Mouse (Mus musculus): ENCODE data around the gene Atg2a. TPM values are rescaled to one million over a fixed set of nuclear protein-coding genes. Genes with fewer than 3 reads are reported as not detected.
A peak's percentile ranks its signal among the peaks of the same experiment; 100 is the strongest.
"Not testable (repeated sequence)": the region's sequence is repeated elsewhere in the genome, so short reads cannot be mapped to it uniquely, and the experiment has no call there.

The Atg2a gene
- polyA plus RNA-seq, 1 experiment: 27.4 TPM

- Histone ChIP-seq H3K4me3 (ENCODE audit: insufficient read depth, low read depth, low read length) (no peak overlapping the region), H3K27ac (ENCODE audit: insufficient read depth, low read depth, low read length) (peak overlapping the region; percentile 58; the same call in 1 of the 2 replicates), H3K4me1 (ENCODE audit: control insufficient read depth, insufficient read depth, low read length) (peaks cover 18% of the 10 kb centered on the region), H3K36me3 (ENCODE audit: control insufficient read depth, insufficient read depth, low read length) (no peaks in the 10 kb centered on the region), H3K27me3 (replicated peaks; ENCODE audit: control insufficient read depth, insufficient read depth, low read length) (no peaks in the 10 kb centered on the region)
- 11% methylated on average over 5 of the region's 5 CpGs for WGBS
- peak; percentile 97 for TF ChIP-seq CTCF (conservative IDR thresholded peaks at IDR 0.05; ENCODE audit: insufficient read depth, insufficient read length, low read depth, low read length)
- no peak for TF ChIP-seq POLR2A (IDR thresholded peaks at IDR 0.05; ENCODE audit: low read depth, low read length)
- DNase-seq: peak; percentile 94
Observed at GRCm38 (mm10) chr19:6304787-6305516, 63.5 kb downstream of the Atg2a start.

GRCm38 (mm10) chr19:6305517-6306115, 64.1 kb downstream of the Atg2a start:
- peak overlapping the region; percentile 99 for H3K27ac ChIP-seq (ENCODE audit: insufficient read depth, low read depth, low read length)
- no peaks in the 10 kb centered on the region for H3K36me3 ChIP-seq (ENCODE audit: control insufficient read depth, insufficient read depth, low read length)
- peak overlapping the region; percentile 96; the same call in 1 of the 2 replicates for H3K4me3 ChIP-seq (ENCODE audit: insufficient read depth, low read depth, low read length)
- no peak for DNase-seq
- no peaks in the 10 kb centered on the region for H3K27me3 ChIP-seq (replicated peaks; ENCODE audit: control insufficient read depth, insufficient read depth, low read length)
- peaks cover 18% of the 10 kb centered on the region for H3K4me1 ChIP-seq (ENCODE audit: control insufficient read depth, insufficient read depth, low read length)
- WGBS: 55% methylated on average over 8 of the region's 8 CpGs
- TF ChIP-seq POLR2A (IDR thresholded peaks at IDR 0.05; ENCODE audit: low read depth, low read length) (no peak), CTCF (conservative IDR thresholded peaks at IDR 0.05; ENCODE audit: insufficient read depth, insufficient read length, low read depth, low read length) (no peak)

- TF ChIP-seq CTCF (conservative IDR thresholded peaks at IDR 0.05; ENCODE audit: insufficient read depth, insufficient read length, low read depth, low read length): no peak
- TF ChIP-seq POLR2A (IDR thresholded peaks at IDR 0.05; ENCODE audit: low read depth, low read length): no peak
- Histone ChIP-seq H3K4me3 (ENCODE audit: insufficient read depth, low read depth, low read length) (peak within 1 kb of the TSS; percentile 96), H3K4me1 (ENCODE audit: control insufficient read depth, insufficient read depth, low read length) (peaks cover 18% of the 10 kb centered on the region), H3K27me3 (replicated peaks; ENCODE audit: control insufficient read depth, insufficient read depth, low read length) (no peaks in the 10 kb centered on the region), H3K36me3 (ENCODE audit: control insufficient read depth, insufficient read depth, low read length) (no peaks in the 10 kb centered on the region), H3K27ac (ENCODE audit: insufficient read depth, low read depth, low read length) (peak within 1 kb of the TSS; percentile 99)
- peak; percentile 97 for DNase-seq
- 4% methylated on average over 35 of the region's 38 CpGs for WGBS
Observed at GRCm38 (mm10) chr19:6306137-6306551, 64.7 kb downstream of the Atg2a start, which contains the start of gene Cdc42bpg. Gene Cdc42bpg, plus strand, starts transcription at chr19:6306456.

DNA sequence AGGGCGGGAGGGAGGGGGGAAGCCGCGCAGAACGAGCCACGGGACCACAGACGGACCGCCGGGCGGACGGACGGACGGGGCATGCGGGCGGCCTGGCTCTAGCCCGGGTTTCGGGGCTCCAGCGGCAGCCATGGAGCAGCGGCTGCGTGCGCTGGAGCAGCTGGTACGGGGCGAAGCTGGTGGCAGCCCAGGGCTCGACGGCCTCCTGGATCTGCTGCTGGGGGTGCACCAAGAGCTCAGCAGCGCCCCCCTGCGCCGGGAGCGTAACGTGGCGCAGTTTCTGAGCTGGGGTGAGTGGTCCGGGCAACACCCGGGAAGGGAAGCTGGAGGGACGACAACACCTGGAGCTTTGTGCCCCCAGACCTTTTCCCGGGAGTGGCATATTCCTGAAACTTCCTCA, 65.1 kb downstream of the Atg2a start:
- TF ChIP-seq CTCF (conservative IDR thresholded peaks at IDR 0.05; ENCODE audit: insufficient read depth, insufficient read length, low read depth, low read length) (peak; percentile 71), POLR2A (IDR thresholded peaks at IDR 0.05; ENCODE audit: low read depth, low read length) (no peak)
- Histone ChIP-seq H3K4me1 (ENCODE audit: control insufficient read depth, insufficient read depth, low read length) (peaks cover 18% of the 10 kb centered on the region), H3K27me3 (replicated peaks; ENCODE audit: control insufficient read depth, insufficient read depth, low read length) (no peaks in the 10 kb centered on the region), H3K4me3 (ENCODE audit: insufficient read depth, low read depth, low read length) (peak overlapping the region; percentile 96), H3K27ac (ENCODE audit: insufficient read depth, low read depth, low read length) (peak overlapping the region; percentile 98), H3K36me3 (ENCODE audit: control insufficient read depth, insufficient read depth, low read length) (no peaks in the 10 kb centered on the region)
- DNase-seq: peak; percentile 85
- WGBS: 2% methylated on average over 33 of the region's 34 CpGs

DNA sequence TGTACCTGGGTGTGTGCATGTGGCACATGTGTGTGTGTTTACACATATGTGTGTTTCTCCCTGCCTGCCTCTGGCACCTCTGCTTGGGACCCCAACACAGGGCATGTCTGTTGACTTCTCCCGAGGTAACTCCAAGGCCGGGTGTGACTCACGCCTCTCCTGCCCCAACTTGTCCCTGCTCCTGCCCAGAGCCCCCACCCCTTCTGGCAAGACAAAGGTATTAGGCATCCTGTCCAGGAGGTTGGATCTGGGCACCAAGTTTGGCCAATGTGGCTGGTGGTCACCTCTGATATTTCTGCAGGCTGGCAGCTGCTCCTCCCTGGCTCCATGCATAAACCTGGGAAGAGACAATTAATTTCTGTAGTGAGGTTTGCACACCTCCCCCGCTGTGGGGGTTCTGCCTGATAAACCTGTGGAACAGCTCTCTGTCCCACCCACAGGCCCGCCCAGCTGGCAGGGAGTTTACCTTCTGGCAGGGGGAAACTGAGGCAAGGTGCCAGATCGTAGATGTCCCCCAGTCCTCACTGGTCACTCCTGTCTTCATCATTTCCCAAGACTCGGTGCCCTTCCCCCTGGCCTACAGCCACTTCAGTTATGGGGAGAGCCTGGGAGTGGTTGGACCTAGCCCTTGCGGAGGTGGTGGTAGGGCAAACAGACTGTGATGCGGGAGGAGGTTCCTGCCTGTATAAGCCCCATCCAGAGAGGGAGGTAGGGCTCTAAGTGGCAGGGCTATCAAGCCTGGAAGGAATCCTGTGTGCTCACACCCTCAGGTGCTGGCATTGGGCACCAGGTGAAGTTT, 66.5 kb downstream of the Atg2a start:
- Histone ChIP-seq H3K4me3 (ENCODE audit: insufficient read depth, low read depth, low read length) (peak overlapping the region; percentile 96; the same call in 1 of the 2 replicates), H3K27me3 (replicated peaks; ENCODE audit: control insufficient read depth, insufficient read depth, low read length) (no peaks in the 10 kb centered on the region), H3K27ac (ENCODE audit: insufficient read depth, low read depth, low read length) (no peak overlapping the region), H3K36me3 (ENCODE audit: control insufficient read depth, insufficient read depth, low read length) (no peaks in the 10 kb centered on the region), H3K4me1 (ENCODE audit: control insufficient read depth, insufficient read depth, low read length) (peaks cover 18% of the 10 kb centered on the region)
- no peak for DNase-seq
- 68% methylated on average over 9 of the region's 9 CpGs for WGBS
- TF ChIP-seq CTCF (conservative IDR thresholded peaks at IDR 0.05; ENCODE audit: insufficient read depth, insufficient read length, low read depth, low read length): no peak
- TF ChIP-seq POLR2A (IDR thresholded peaks at IDR 0.05; ENCODE audit: low read depth, low read length): no peak

- 90% methylated on average over 5 of the region's 5 CpGs for WGBS
- Histone ChIP-seq H3K27ac (ENCODE audit: insufficient read depth, low read depth, low read length) (no peak overlapping the region), H3K36me3 (ENCODE audit: control insufficient read depth, insufficient read depth, low read length) (no peaks in the 10 kb centered on the region; the same call in 1 of the 2 replicates), H3K27me3 (replicated peaks; ENCODE audit: control insufficient read depth, insufficient read depth, low read length) (no peaks in the 10 kb centered on the region), H3K4me3 (ENCODE audit: insufficient read depth, low read depth, low read length) (no peak overlapping the region), H3K4me1 (ENCODE audit: control insufficient read depth, insufficient read depth, low read length) (peaks cover 16% of the 10 kb centered on the region)
- TF ChIP-seq POLR2A (IDR thresholded peaks at IDR 0.05; ENCODE audit: low read depth, low read length) (no peak), CTCF (conservative IDR thresholded peaks at IDR 0.05; ENCODE audit: insufficient read depth, insufficient read length, low read depth, low read length) (no peak)
- no peak for DNase-seq
Observed at GRCm38 (mm10) chr19:6310181-6310580, 68.7 kb downstream of the Atg2a start.

DNA sequence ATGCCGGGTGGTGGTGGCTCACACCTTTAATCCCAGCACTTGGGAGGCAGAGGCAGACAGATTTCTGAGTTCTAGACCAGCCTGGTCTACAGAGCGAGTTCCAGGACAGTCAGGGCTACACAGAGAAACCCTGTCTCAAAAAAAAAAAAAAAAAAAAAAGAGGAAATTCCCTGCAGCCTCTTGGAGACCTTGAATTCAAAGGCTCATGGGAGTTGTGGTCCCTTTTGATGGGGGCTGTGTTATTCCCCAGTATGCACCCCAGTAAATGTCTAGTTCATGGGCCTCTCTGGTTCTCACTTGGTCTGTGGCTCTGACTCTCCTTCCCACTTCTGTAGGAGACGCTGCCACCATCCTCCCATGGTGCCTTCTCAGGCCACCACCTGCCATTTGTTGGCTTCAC, 70.3 kb downstream of the Atg2a start:
- 90% methylated on average over 3 of the region's 3 CpGs for WGBS
- not testable (repeated sequence) for H3K4me3 ChIP-seq (ENCODE audit: insufficient read depth, low read depth, low read length); H3K27ac ChIP-seq (ENCODE audit: insufficient read depth, low read depth, low read length); DNase-seq; H3K36me3 ChIP-seq (ENCODE audit: control insufficient read depth, insufficient read depth, low read length); H3K27me3 ChIP-seq (replicated peaks; ENCODE audit: control insufficient read depth, insufficient read depth, low read length)
- peaks cover 11% of the 10 kb centered on the region for H3K4me1 ChIP-seq (ENCODE audit: control insufficient read depth, insufficient read depth, low read length)

Other genes starting within 250 kb of the Atg2a start
- 36.0 and 38.0 TPM in 2 replicates for gene Capn1, start 225.8 kb upstream of the Atg2a start, polyA plus RNA-seq (2012; rRNA removed)
- gene Syvn1, start 195.1 kb upstream of the Atg2a start, polyA plus RNA-seq (2012; rRNA removed): 31.5 and 32.8 TPM in 2 replicates
- 32.0 and 37.3 TPM in 2 replicates for gene Mrpl49, start 183.9 kb upstream of the Atg2a start, polyA plus RNA-seq (2012; rRNA removed)
- 882 and 1,017 TPM in 2 replicates for gene Fau, start 183.8 kb upstream of the Atg2a start, polyA plus RNA-seq (2012; rRNA removed)
- gene Znhit2, start 180.5 kb upstream of the Atg2a start, polyA plus RNA-seq (2012; rRNA removed): 42.3 and 57.7 TPM in 2 replicates
- 31.2 and 38.4 TPM in 2 replicates for gene Tm7sf2, start 173.3 kb upstream of the Atg2a start, polyA plus RNA-seq (2012; rRNA removed)
- 65.0 and 67.1 TPM in 2 replicates for gene Vps51, start 164.4 kb upstream of the Atg2a start, polyA plus RNA-seq (2012; rRNA removed)
- 0.58 TPM in 1 of 2 replicates, not detected in the other for gene Tmem262, start 161.6 kb upstream of the Atg2a start, polyA plus RNA-seq (2012; rRNA removed)
- gene Gm28374, start 159.4 kb upstream of the Atg2a start, polyA plus RNA-seq (2012; rRNA removed): not detected in 2 replicates
- gene Zfpl1, start 156.7 kb upstream of the Atg2a start, polyA plus RNA-seq (2012; rRNA removed): 70.2 and 77.1 TPM in 2 replicates
- 0.37 and 0.67 TPM in 2 replicates for gene Cdca5, start 156.7 kb upstream of the Atg2a start, polyA plus RNA-seq (2012; rRNA removed)
- gene AC131692.1, start 147.2 kb upstream of the Atg2a start, polyA plus RNA-seq (2012; rRNA removed): not detected in 2 replicates
- 2.0 and 2.1 TPM in 2 replicates for gene Naaladl1, start 135.9 kb upstream of the Atg2a start, polyA plus RNA-seq (2012; rRNA removed)
- gene Sac3d1, start 123.0 kb upstream of the Atg2a start, polyA plus RNA-seq (2012; rRNA removed): 23.8 and 30.3 TPM in 2 replicates
- gene Snx15, start 113.4 kb upstream of the Atg2a start, polyA plus RNA-seq (2012; rRNA removed): 28.7 and 35.0 TPM in 2 replicates
- gene Batf2, start 100.7 kb upstream of the Atg2a start, polyA plus RNA-seq (2012; rRNA removed): 4.8 and 5.5 TPM in 2 replicates
- gene Arl2, start 100.1 kb upstream of the Atg2a start, polyA plus RNA-seq (2012; rRNA removed): 144 and 157 TPM in 2 replicates
- 0.16 and 0.28 TPM in 2 replicates for gene Majin, start 57.3 kb upstream of the Atg2a start, polyA plus RNA-seq (2012; rRNA removed)
- gene Gpha2, start 15.3 kb upstream of the Atg2a start, polyA plus RNA-seq (2012; rRNA removed): 0.16 and 0.65 TPM in 2 replicates
- gene Ppp2r5b, start 5.8 kb upstream of the Atg2a start, polyA plus RNA-seq (2012; rRNA removed): 32.1 and 36.5 TPM in 2 replicates
- 224 and 317 TPM in 2 replicates for gene Ehd1, start 35.1 kb downstream of the Atg2a start, polyA plus RNA-seq (2012; rRNA removed)
- 26.6 and 31.1 TPM in 2 replicates for gene Cdc42bpg, start 64.8 kb downstream of the Atg2a start, polyA plus RNA-seq (2012; rRNA removed)
- gene Men1, start 93.3 kb downstream of the Atg2a start, polyA plus RNA-seq (2012; rRNA removed): 49.5 and 63.2 TPM in 2 replicates
- 92.3 and 145 TPM in 2 replicates for gene Map4k2, start 99.5 kb downstream of the Atg2a start, polyA plus RNA-seq (2012; rRNA removed)
- 71.3 and 76.3 TPM in 2 replicates for gene Sf1, start 122.0 kb downstream of the Atg2a start, polyA plus RNA-seq (2012; rRNA removed)
- 15.0 and 47.1 TPM in 2 replicates for gene Pygm, start 142.7 kb downstream of the Atg2a start, polyA plus RNA-seq (2012; rRNA removed)
- 76.8 and 90.0 TPM in 2 replicates for gene Rasgrp2, start 157.7 kb downstream of the Atg2a start, polyA plus RNA-seq (2012; rRNA removed)
- gene Nrxn2, start 177.1 kb downstream of the Atg2a start, polyA plus RNA-seq (2012; rRNA removed): 5.9 and 6.4 TPM in 2 replicates

All from kidney, adult 2 months (tissue).